Mouse (Mus musculus) cerebellum, adult 9-10 months (tissue): ENCODE data around the gene Ccr4.
"Not testable (repeated sequence)": the region's sequence is repeated elsewhere in the genome, so short reads cannot be mapped to it uniquely, and the experiment has no call there.

Experiments used
- DNase-seq: peaks from one replicate; pipeline ENCODE4 v3.0.0; 2022

Gene Ccr4

DNA sequence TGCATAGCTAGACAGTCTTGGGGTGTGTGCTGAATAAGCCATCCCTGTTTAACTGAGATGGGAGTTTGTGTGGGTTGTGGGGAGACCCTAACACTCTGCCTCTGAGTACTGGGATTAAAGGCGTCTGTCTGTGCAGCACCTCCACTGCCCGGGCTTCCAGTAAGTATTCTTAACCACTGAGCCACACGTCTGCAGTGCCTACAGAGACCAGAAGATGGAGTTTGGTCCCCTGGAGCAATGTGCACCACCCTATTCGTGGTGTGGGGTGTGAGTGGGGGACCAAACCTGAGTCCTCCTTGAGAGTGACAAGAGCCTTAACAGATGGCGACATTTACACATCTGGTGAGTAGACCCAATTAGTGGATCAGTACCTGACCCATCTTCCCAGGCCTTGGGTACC, 17.3 kb upstream of the Ccr4 start:
- no peak for DNase-seq

DNA sequence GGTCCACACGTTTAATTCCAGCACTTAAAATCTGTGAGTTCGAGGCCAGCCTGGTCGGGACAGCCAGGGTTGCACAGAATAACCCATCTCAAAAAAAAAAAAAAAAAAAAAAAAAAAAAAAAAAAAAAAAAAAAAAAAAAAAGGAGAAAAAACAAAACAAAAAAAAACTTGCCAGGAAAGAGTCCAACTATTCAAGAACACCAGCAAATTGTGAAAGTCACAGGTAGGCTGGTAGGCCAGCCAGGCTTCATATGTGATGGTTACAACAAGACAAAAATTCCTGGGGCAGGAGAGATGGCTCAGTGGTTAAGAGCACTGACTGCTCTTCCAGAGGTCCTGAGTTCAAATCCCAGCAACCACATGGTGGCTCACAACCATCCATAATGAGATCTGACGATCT, 15.8 kb upstream of the Ccr4 start:
- DNase-seq, result not testable (repeated sequence)

DNA sequence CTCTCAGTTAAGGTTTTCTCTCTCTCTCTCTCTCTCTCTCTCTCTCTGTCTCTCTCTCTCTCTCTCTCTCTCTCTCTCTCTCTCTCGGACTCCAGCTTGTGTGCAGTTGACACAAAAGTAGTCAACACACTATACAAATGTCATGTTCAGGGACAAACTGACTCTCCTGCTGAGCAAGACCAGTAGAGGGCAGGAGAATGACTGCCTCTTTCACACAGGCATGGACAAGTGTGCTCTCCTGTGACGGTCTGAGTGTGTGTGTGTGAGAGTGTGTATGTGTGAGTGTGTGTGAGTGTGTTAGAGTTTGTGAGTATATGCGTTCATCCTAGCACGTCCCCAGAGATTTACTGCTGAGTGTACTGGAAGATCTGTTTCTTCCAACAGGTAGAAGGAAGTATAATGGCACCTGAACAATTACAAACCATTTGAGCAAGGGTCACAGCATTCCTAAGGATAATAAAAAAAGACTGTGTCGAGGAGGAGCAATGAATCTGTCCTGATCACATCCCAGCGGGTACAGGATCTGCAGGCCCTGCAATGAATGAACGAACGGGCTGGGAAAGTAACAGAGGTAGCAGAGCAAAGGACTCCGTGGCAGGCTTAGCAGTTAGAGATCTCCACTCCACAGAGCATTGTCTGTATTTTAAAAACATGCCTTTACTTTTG, 14.2 kb upstream of the Ccr4 start:
- DNase-seq, result no peak

DNA sequence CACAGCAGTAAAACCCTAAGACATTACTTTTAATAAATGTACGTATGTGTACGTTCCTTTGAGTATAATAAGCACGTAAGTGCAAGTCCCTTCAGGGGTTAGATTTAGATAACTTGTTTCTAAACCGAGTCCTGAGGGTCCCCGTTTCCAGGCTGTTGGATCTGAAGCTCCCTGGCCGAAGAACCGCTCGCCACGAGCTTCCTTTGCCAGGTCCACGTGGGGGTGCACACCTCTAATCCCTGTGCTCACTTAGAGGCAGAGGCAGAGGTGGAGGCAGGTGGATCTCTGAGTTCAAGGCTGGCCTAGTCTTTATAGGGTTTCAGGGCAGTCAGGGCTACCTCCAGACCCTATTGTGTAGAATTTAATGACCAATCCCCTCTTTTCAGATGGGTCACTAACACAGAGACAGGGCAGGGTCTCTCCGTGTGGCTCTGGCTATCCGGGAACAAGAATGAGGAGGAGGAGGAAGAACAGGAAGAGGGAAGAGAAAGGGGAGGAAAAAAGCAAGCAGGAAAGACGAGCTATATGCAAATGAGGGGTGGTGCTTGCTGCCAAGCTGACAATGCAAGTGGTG, 13.3 kb upstream of the Ccr4 start:
- no peak for DNase-seq

DNA sequence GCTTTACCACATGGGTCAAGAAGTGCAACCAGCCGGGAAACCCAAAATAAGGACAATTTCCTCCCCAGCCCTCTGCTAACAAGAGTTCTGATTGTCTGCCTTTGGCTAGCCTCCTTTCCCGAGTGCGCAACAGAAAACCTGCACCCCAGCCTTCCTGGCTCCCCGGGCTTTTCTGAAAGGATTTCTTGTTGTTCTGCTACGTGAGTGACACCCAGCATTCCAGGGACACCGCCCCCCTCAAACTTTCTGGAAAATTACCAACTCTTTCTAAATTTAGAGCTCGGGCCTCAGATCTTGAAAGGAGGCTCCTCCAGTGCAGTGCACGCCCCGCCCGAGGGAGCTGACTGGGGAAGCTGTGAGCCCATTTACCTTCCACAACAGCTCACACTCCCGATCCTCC, 10.6 kb upstream of the Ccr4 start, which contains the start of gene C130032M10Rik:
Gene C130032M10Rik (plus strand): TSS at position 334 of the 400 bp plus-strand sequence.
- DNase-seq, result no peak

DNA sequence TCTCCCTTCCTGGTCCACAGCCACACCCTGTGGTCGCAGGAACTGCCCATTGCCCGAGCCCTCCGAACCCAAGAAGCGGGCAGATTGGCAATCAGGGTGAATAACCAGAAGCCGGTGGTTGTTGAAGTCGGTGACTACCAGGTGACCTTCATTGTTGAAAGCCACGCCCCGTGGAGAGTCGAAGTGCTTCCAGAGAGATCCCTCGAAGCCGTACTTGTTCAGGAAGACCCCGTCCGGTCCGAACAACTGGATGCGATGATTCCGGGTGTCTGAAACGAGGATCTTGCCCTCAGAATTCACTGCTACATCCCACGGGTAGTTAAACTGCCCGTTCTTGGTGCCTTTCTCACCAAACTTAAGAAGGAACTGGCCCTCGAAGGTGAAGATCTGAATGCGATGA, 8.1 kb upstream of the Ccr4 start:
- no peak for DNase-seq

DNA sequence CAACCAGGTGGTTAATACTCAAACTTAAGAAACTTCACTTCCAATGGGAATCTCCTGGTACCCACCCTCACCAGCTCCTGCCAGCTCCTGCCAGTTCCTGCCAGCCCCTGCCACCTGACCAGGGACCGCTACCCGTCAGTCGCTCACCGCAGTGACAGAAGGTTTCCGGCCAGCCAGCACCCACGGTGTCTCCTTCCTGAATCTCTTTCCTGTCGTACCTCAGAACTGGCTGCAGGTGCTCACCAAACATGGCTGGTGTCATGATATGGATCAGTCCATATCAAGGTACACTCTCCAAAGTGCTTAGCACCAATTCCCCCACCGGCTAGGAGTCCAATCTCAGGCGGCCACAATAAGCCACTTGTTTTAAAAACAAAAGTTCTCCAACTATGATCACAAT, 5.1 kb upstream of the Ccr4 start:
- no peak for DNase-seq

DNA sequence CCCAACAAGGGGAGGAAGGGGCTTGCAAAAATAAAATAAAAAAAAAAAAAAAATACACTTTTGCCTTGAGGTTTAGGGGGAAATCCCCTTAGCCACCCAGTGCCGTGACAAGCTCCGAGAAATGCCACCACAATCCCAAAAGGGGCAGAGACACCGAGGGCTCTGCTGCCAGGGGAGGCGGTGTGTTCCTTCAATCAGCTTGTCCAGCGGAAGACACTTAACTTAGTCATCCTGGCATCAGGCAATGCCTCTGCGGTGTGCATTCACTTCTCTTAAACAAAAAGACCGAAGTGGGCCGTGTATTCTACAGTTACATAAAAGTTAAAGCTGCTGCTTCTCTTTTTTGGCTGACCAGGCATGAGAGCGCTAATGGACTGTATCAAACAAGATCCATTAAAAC, 2.7 kb upstream of the Ccr4 start:
- DNase-seq, result no peak

DNA sequence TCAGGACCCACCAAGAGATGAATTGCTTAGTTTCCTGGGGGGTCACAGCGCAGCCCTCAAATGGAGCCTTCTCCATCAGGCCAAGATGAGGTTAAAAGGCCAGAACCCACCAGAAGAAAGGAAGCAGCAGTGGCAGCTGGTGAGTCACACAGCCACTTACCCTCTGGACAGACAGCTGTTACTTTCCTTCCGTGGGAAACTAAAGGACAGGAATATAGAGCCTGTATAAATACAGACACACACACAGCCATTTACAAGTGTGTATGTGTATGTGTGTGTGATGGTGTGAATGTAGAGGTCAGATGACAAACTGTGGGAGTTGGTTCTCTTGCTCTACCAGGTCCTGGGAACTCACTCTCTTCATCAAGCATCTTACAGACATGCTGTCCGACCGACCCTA, 1.8 kb upstream of the Ccr4 start:
- DNase-seq, result no peak

DNA sequence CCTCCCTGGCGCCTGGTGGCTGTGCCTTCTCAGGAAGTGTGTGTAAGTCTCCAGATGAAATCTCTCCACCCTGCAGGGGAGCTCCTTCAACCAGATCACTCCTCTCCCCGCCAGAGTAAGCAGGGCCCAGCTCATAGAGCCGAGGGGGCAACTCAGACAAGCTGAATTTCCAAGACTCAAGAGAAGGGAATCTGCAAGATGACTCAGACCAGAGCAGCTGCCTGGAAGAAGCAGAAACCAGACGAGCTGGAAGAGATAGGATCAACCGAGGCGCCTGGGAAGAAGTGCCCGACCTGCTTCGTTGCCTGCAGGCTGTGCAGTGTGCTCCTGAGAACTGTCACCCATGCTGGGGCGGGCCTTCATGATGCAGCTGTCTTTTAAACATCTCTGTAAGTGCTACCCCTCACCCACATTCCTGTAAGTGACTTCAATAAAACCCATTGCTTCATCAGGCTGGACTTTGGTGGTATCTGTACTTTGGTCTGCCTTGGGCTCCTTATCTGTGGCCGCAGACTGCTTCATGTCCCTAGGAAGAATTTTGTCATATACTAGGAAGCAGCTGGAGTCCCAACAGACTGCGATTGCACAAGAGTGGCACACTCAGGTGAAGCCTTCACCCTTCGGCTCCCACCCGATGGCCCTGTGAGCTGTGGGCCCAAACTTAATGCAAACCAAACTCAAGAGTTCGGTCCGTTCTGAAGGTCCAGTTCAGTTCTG, 1.8 kb downstream of the Ccr4 start:
- no peak for DNase-seq

DNA sequence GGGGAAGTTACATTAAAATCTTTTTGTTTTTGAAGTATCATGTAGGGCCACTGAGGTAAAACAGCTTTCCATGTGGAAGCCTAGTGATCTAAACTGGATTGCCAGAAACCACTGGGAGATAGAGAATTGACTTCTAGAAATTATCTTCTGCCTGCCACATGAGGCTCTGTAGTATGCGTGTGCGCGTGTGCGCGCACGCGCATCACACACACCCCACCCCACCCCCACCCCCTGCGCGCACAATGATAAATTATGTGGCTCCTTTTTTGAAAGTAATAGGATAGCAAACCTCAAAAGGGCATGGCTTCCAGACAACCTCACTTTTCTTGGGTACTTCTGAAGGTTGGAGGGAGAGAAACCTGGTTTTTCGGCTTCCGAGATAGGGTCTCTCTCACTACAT, 2.8 kb downstream of the Ccr4 start:
- DNase-seq, result no peak

DNA sequence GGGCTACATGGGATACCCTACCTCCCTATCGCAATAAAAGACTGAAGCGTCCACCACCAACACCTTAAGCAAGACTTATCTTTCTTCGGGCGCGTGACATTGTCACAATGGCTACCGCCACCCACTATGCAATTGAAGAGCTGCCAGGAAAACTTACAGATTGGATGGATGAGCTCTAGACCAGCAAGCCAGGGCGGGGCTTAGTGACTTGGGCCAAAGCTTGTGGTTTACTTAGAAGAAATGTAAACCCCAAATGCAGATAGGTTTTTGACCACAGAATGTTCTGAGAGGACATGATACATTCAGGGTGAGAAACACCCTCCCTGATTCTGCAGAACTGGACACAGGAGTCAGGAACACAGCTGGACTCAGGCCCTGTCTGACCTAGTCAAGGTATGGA, 3.6 kb downstream of the Ccr4 start:
- DNase-seq, result no peak

DNA sequence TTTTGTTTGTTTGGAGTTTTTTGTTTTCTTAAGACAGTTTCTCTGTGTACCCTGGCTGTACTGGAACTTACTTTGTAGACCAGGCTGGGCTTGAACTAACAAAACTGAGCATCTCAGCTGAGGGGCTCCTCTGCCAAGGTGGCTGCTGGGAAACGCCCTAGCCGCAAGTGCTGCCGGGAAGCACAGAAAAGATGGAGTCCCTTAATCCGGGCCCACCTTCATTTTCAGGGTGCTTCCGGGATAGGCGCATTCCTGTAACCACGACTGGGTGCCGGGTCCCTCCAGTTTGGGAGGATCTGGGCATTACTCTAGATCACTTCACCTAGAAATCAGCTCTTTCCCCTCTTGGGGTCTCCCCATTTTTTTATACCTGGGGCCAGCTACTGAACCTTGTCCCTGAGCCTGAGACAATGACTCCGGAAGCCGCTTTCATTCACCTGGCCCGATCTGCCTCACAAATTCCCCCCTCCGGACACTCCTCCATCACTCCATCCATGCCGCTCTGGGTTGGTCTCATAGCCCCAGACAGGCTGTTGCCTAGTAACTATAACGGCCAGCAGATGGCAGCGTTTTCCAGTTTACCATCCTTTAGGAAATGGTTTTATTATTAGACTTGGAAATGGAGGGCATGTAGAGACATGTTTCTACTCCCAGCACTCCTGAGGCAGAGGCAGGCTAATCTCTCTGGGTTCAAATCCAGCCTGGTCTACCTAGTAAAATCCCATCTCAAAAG, 4.8 kb downstream of the Ccr4 start:
- peak; percentile 1 for DNase-seq

DNA sequence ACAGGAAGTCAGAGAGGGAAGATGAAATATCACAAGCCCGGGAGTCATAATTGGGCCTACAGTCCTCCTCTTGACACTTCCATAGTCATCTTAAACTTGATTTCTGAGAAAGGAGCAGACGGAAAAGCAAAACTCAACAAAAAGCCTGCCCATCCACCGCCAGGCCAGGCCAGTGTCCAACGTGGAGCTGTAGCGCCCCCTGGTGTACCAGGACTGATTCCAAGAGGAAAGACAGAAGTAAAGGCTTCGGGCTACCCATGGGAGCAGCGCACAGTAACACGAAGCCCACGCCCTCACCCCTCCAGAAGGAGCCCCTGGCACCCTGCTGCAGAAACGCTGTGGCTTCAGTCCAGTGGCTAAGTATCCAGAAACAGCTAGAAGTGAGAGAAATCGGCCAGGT, 6.5 kb downstream of the Ccr4 start:
- peak; percentile 46 for DNase-seq

DNA sequence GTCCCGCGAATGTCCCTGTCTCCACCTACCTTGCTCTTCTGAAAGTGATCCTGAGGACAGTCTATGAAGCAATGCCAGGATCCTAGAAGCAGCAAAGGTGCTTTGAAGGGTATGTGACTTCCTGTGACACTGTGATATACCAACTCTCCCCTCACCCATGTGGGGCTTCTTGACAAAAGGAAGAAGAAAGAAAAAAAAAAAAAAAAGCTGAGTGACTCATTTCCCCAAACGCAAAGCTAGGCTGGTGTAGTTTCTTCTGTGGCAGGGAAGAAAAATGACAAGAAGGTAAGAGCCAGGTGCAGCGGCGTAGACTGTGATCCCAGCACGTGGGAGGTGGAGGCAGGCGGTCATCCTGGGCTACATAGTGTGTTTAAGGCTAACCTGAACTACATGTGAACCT, 8.2 kb downstream of the Ccr4 start:
- DNase-seq, result no peak

DNA sequence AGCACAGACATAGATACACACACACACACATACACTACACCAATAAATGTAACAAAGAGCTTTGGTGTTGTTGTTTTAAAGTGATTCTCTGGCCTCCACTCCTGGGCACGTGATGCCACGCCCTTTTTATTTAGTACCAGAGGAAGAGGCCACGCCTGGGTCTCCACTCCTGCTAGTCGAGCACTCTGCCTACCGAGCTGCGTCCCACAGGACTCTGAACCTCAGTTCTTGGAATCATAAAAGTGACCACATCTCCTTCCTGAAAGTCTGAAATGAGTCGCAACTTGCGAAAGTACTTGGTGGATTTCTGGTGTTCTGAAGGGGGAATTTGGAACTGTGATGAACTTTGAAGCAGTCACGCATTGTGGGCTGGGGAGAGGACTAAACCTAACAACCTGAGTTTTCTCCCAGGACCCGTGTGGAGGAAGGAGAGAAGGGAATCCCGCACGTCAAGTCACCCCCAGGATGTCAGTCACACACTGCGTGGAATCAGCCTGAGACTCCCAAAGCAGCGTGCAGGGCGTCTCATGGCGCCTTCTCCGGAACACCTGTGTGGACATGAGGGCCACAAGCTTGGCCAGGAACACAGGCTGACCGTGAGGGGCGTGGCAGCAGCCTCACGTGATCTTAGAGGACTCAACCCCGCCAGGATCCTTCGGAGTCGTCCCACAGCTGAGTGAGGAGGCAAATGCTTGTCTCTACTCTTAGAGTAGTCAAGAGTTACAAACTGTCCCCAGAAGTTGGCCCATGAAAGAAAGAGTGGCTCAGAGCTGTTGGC, 17.0 kb downstream of the Ccr4 start:
- DNase-seq, result no peak

DNA sequence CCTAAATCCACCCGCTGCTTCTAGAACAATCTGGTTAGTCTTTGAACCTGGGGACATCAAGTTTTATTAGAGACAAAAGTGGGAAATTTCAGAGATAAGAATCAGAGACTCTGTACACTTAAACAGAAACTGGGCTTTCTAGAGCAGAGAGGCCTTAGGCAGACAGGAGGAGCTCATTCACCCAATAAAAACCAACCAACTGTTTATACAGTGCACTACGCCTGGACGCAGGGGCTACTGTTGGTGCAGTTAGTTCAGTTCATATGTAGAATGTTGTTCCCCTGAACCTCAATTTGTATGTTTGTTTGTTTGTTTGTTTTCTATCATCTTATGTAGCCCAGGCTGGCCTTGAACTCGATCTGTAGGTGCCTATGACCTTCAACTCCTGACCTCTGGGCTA, 17.9 kb downstream of the Ccr4 start:
- DNase-seq, result no peak

DNA sequence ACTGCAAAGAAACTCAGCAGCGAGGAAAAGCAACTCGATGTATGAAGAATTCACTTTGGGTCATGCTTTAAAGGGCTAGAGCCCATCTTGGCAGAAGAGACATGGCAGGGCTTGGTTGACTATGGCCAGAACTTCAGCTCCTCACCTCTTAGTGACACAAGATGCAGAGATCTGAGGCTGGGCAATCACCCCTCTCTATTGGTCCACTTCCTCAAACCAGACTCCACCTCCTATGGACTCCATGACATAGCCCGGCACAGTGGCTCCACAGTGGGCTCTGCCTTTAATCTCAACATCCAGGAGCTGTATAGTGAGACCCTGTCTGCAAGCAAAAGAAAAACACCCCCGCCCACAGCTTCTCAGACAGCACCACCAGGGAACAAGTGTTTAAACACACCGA, 19.9 kb downstream of the Ccr4 start:
- DNase-seq, result no peak

DNA sequence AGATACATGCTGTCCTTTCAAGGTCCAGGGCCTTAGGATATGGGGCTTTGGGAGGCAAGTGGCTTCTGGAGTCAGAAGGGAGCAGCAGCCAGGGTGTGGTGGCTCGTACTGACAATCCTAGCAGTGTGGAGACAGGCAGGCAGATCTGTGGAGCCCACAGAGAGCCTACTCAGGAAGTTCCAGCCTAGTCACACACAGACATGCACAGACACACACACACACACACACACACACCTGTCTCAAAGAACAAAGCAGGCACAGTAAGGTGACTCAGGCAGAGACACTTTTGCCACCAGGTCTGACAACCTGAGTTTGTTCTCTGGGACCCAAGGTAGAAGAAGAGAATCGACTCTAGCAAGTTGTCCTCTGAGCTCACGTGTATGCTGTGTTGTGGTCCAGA, 23.8 kb downstream of the Ccr4 start:
- DNase-seq, result no peak

DNA sequence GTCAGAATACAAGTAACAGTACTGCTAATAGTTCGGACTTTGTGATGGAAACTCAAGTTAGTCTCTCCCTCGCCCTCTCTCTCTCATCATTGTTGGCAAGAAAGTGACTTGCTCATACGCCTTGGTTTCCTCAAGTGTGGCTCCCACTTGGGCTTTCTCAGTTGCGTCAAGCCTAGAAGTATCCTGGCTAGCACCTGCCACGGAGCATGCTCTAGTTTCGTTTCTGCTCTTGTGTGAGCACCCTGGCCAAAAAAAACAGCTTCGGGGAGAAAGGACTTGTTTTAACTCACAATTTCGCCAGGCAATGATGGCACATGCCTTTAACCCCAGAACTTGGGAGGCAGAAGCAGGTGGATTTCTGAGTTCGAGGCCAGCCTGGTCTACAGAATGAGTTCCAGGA, 27.7 kb downstream of the Ccr4 start:
- no peak for DNase-seq

DNA sequence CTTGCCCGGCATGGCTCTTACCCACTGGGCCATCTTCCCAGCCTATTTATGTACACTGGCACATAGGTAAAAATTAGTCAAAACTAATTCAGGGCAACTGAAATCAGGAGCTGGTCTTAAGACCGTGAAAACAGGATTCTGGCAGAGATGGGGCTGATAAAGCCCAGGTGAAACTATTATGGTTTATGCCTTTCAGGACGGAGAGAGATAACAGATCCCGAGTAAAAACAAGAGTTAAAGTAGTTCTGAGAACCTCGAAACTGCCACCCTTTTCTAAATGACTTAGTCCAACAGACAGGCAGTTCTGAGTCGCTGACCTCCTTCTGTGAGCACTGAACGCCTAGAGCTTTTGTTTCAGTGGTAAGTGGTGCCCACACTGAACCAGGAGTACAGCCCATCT, 32.8 kb downstream of the Ccr4 start:
- no peak for DNase-seq

DNA sequence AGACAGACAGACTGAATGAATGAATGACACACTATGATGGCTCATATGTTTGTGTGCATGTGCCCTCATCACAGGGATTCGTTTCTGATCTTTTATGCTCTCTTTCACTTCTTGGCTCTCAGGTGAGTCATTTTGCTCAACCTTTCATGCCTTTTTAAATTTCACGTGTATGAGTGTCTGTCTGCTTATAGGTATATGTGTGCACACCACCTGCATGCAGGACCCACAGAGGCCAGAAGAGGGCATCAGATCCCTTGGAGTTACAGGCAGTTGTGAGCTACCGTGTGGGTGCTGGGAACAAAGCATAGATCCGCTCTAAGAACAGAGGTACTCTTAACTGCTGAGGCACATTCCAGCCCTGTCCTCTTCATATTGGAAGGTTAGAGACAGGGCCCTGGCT, 36.0 kb downstream of the Ccr4 start:
- no peak for DNase-seq

DNA sequence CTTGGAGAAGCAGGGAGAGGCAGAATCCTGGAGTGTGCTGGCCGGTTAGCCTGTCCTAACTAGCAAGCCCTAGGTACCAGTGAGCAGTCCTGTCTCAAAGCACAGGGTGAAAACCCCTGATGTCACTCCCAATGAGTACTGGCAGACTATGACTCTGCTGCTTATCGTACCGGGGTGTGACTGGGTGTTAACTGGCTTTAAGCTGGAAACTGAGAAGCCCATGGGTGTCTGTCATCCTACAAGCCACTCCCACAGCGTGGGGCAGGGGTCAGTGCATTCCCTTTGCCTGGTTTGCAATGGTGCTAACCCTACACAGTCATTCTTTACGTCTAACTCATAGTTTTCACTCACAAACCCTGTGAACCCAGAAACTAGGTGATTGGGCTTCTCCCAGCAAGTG, 36.5 kb downstream of the Ccr4 start:
- DNase-seq, result no peak
